In genomic region chr8:69832298-69832853, GRCm38 (mm10) we compare ENCODE assay signal across 8 mouse cellular contexts. TPM values are rescaled to one million over a fixed set of nuclear protein-coding genes. Genes with fewer than 3 reads are reported as not detected.
A peak's percentile ranks its signal among the peaks of the same experiment; 100 is the strongest.
DNase-seq lines count a peak whose midpoint lies in the region; ATAC-seq and TF ChIP-seq lines count a peak whose summit lies in the region.

Gene Pbx4, plus strand, starts transcription at chr8:69832491.

- POLR2A ChIA-PET in Patski (lab: Charles Lee): interaction anchor here (0.9 kb wide), 1 partner anchor 9 kb away, joined by 3 read pairs; no protein-coding TSS in a partner anchor

- no peaks in the 10 kb centered on the region for H3K27me3 ChIP-seq in Patski
- no peaks in the 10 kb centered on the region for H3K27me3 ChIP-seq in hindbrain, embryonic 12.5 days

- peaks cover 13% of the 10 kb centered on the region; the same call in 1 of the 2 replicates for H3K36me3 ChIP-seq in hindbrain, embryonic 12.5 days

- H3K4me3 ChIP-seq in hindbrain, embryonic 12.5 days: peak within 1 kb of the TSS; percentile 67

- peak within 1 kb of the TSS; percentile 84 for H3K9ac ChIP-seq in hindbrain, embryonic 12.5 days

- H3K9me3 ChIP-seq in hindbrain, embryonic 12.5 days (replicated peaks): no peaks in the 10 kb centered on the region

- in situ Hi-C loops in Patski (cut with MboI; ENCODE audit: low pct_unique_long_range_greater_than_20kb): no loop called here

- DNase-seq in Patski (ENCODE audit: low read depth, low spot score): peak; percentile 69
- peak; percentile 92 to 96 for DNase-seq in cerebellum, postnatal 10 days
- DNase-seq in frontal cortex, postnatal 10 days (ENCODE audit: low spot score in 2 of 2): peak; percentile 94 to 98
- DNase-seq in layer of hippocampus, postnatal 14 days (ENCODE audit: low spot score in 2 of 2): peak; percentile 87 to 94
- peak; percentile 90 for DNase-seq in lung, postnatal 10 days
- DNase-seq in ovary, postnatal 14 days (ENCODE audit: low spot score): peak; percentile 66
- DNase-seq in thymus, postnatal 10 days (ENCODE audit: low spot score in 2 of 2): peak; percentile 96

- under 1% methylated on average over 38 of the region's 38 CpGs for WGBS in hindbrain, embryonic 12.5 days

- peak within 1 kb of the TSS; percentile 84 for H3K4me2 ChIP-seq in hindbrain, embryonic 12.5 days (replicated peaks)

- H3K27ac ChIP-seq in hindbrain, embryonic 12.5 days: peak within 1 kb of the TSS; percentile 91

- peaks cover 21% of the 10 kb centered on the region for H3K4me1 ChIP-seq in hindbrain, embryonic 12.5 days

- no peak for TF ChIP-seq CTCF in Patski (IDR thresholded peaks at IDR 0.05)

- peak; percentile 94 for ATAC-seq in Patski
- ATAC-seq in hindbrain, embryonic 12.5 days (ENCODE audit: low FRiP score): peak; percentile 99

- CTCF ChIA-PET in Patski (lab: Charles Lee): interaction anchor here (0.9 kb wide), 1 partner anchor 44 kb away, joined by 3 read pairs; no protein-coding TSS in a partner anchor

RNA-seq across cellular contexts. Expression of gene Pbx4, which starts in this region (rescaled TPM):
- polyA plus RNA-seq in Patski (2021): 8.0 TPM
- 36.4 and 39.0 TPM in 2 replicates for polyA plus RNA-seq in hindbrain, embryonic 12.5 days (2016; fragmentation: Nextera tagmentation; extraction: Ambion mirVana)
- 10 to 100 TPM; 17.1 to 19.7 TPM for total RNA-seq in layer of hippocampus, postnatal 14 days (2021)

Comparison
In these comparisons a context has a peak if more than half of its experiments do, and no peak if none do; other contexts are left out.
1. Peak in every context shown above with its lines: DNase-seq, ATAC-seq, H3K4me3 ChIP-seq and H3K27ac ChIP-seq.